Mouse (Mus musculus) spleen, adult 2 months (tissue): ENCODE results near the gene Serp1. TPM values are rescaled to one million over a fixed set of nuclear protein-coding genes. Genes with fewer than 3 reads are reported as not detected.

Experiments
- DNase-seq, 2 experiments: peaks; one replicate each; pipeline versions ENCODE4 v3.0.0 to v3.0.0-alpha.2; 2012 to 2021; ENCODE audit warnings: low spot score in 2 of 2, low read depth in 1 of 2
- H3K27ac ChIP-seq: fragments of 200-500 bp; 2 replicates; pipeline ENCODE4 v1.5.1; 2012; ENCODE audit warnings: low read length, inconsistent platforms; ENCODE audit not compliant: insufficient read depth
- H3K27me3 ChIP-seq: fragments of 200-500 bp; 2 replicates; pipeline ENCODE4 v1.6.1; 2012; ENCODE audit warnings: mild to moderate bottlenecking, moderate library complexity, low read length, inconsistent platforms; ENCODE audit not compliant: control insufficient read depth, insufficient read depth
- H3K36me3 ChIP-seq: fragments of 200-500 bp; 2 replicates; pipeline ENCODE4 v1.6.1; 2012; ENCODE audit warnings: mild to moderate bottlenecking, low read length, inconsistent platforms; ENCODE audit not compliant: control insufficient read depth, insufficient read depth
- H3K4me1 ChIP-seq: fragments of 200-500 bp; 2 replicates; pipeline ENCODE4 v1.6.1; 2011; ENCODE audit warnings: inconsistent platforms; ENCODE audit not compliant: control insufficient read depth, insufficient read depth, insufficient read length
- H3K4me3 ChIP-seq: fragments of 200-500 bp; 2 replicates; pipeline ENCODE4 v1.5.1; 2011; ENCODE audit warnings: mild to moderate bottlenecking, inconsistent platforms; ENCODE audit not compliant: insufficient read depth, insufficient read length; ENCODE audit errors: extremely low read depth
- CTCF ChIP-seq: fragments of 200-500 bp; IDR thresholded peaks from 2 replicates; pipeline ENCODE4 v1.5.1; 2011; ENCODE audit warnings: mild to moderate bottlenecking, inconsistent platforms; ENCODE audit not compliant: insufficient read depth, insufficient read length, insufficient replicate concordance; ENCODE audit errors: extremely low read depth
- POLR2A ChIP-seq: fragments of 200-500 bp; IDR thresholded peaks from 2 replicates; pipeline ENCODE4 v1.6.1; 2011; ENCODE audit warnings: low read depth, low read length, inconsistent platforms
- WGBS: fragments of 180-500 bp; shearing (Covaris S2); methylation state at CpG from one replicate; pipeline ENCODE4 v1.1.7; 2018; 5-methylcytosine and 5-hydroxymethylcytosine counted together
- polyA plus RNA-seq: library from polyadenylated mRNA; depleted of rRNA; stranded (reverse); fragments of >200 nt; gene quantifications from 2 replicates; pipeline ENCODE4 v1.2.3, GENCODE M21; 2012; rRNA removed

Gene Serp1
- 57.9 and 90.7 TPM in 2 replicates for polyA plus RNA-seq

DNA sequence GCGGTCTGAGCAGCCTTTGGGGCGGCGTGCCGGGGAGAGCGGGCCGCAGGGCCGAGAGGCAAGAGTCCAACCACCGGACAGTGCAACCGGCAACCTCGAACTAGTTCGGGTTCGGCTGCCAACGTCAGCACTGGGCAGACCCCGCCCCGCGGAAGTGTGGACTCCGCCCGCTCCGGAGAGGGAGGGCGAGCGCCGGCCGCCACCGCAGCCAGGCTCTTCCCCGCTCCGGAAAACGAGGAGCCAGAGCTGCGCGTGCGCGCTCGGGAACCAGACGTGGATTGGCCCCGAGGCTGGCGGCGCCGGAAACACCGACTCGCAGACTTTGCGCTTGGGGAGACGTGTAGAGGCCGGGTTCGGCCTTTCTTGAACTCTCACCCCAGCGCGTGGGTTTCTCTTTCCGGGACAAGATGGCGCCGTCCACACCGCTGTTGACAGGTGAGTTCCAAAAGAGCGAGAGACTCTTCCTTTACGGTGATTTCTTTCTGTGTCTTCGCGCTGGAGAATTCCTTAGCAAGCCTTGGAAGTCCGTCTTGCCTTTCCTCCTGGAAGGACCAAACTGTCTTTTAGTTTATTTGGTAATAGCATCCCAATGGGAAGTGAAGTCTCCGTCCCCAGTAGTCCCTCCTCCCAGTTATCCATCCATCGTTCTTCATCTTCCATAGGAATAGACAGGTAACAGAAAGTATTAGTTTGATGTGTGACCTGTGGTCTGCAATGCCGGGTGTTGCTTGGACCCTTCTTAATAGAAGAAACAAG lies at the start of gene Serp1, which contains the start of gene Eif2a:
Serp1 (minus strand) TSS at position 241 of the 756 bp plus-strand sequence.
Eif2a (plus strand) TSS at position 170 of the 756 bp plus-strand sequence.
- no peaks in the 10 kb centered on the region for H3K27me3 ChIP-seq
- peaks cover 2% of the 10 kb centered on the region; the same call in 1 of the 2 replicates for H3K4me1 ChIP-seq
- peak within 1 kb of the TSS; percentile 96 for H3K4me3 ChIP-seq
- DNase-seq: peak; percentile 97 to 98
- H3K27ac ChIP-seq: peak within 1 kb of the TSS; percentile 99
- WGBS: under 1% methylated on average over 57 of the region's 57 CpGs
- peaks cover 21% of the 10 kb centered on the region for H3K36me3 ChIP-seq
- TF ChIP-seq CTCF (no peak), POLR2A (peak; percentile 97)

DNA sequence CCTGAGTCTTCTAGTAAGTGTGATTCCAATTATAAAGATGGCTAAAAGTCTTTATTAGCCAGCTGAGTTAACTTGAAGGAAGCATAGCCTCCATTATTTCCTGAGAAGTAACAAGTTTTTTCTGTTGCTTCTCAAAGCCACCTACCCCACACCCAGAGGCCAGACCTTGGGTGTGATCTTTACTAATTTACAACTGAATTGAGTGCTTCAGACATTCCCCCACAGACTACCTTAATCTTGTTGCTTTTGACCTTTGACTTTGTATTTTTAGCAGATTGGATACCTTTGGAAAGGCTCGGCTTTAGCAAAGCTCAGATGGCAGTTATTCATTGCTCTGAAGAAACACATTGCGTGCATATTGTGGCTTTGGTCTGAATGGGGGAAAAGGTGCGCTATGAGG lies 45.1 kb upstream of the Serp1 start:
- H3K4me3 ChIP-seq: no peak overlapping the region
- no peaks in the 10 kb centered on the region for H3K36me3 ChIP-seq
- 93% methylated on average over 3 of the region's 3 CpGs for WGBS
- no peaks in the 10 kb centered on the region for H3K27me3 ChIP-seq
- no peak overlapping the region for H3K27ac ChIP-seq
- H3K4me1 ChIP-seq: no peaks in the 10 kb centered on the region
- DNase-seq: no peak
- TF ChIP-seq POLR2A (no peak), CTCF (no peak)

DNA sequence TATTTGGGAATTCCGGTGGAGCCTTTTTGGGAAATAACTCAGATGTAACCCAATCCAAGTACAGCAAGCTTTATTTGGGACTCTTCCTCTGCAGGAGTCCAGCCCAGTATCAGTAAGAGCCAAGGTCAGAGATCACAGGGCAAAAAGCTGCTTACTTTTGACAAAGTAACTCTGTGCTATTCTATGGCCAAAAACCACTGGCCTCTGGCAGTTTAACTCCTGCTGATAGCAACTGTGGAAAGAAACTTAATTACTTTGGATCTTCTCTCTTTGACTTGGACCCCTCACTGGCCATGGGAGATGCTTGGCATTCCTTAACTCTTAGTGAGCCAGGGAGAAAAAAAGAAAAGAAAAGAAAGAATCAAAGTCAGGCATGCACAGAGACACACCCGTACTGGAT lies 35.7 kb upstream of the Serp1 start:
- WGBS: 88% methylated on average over 2 of the region's 2 CpGs
- DNase-seq: no peak
- H3K36me3 ChIP-seq: 0 out of 2 replicates have a peak, but pooled peaks cover 2% of the 10 kb centered on the region
- H3K27ac ChIP-seq: no peak overlapping the region
- H3K4me1 ChIP-seq: no peaks in the 10 kb centered on the region
- TF ChIP-seq CTCF: no peak
- no peak for TF ChIP-seq POLR2A
- H3K4me3 ChIP-seq: no peak overlapping the region
- H3K27me3 ChIP-seq: no peaks in the 10 kb centered on the region

DNA sequence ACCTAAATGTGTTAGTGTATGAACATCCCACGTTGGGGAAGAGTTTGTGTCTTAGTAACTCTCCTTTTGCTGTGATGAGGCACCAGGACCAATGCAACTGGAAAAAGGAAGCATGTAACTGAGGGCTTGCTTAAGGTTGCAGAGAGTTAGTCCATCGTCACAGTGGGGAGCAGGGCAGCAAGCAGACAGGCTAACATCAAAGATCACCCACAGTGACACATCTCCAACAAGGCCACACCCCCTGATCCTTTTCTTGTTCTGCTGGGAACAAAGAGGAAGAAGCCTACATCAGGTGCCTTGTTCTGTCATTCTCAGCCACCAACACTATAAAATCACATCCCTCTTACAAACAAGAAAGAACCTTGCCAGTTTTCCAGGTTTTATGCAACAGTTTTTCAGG lies 34.2 kb upstream of the Serp1 start:
- no peak for TF ChIP-seq POLR2A
- TF ChIP-seq CTCF: no peak
- H3K36me3 ChIP-seq: peaks cover 6% of the 10 kb centered on the region; the same call in 1 of the 2 replicates
- no peak overlapping the region for H3K27ac ChIP-seq
- no peaks in the 10 kb centered on the region for H3K4me1 ChIP-seq
- DNase-seq: no peak
- WGBS: 72% methylated on average over 2 of the region's 2 CpGs
- H3K4me3 ChIP-seq: no peak overlapping the region
- no peaks in the 10 kb centered on the region for H3K27me3 ChIP-seq

DNA sequence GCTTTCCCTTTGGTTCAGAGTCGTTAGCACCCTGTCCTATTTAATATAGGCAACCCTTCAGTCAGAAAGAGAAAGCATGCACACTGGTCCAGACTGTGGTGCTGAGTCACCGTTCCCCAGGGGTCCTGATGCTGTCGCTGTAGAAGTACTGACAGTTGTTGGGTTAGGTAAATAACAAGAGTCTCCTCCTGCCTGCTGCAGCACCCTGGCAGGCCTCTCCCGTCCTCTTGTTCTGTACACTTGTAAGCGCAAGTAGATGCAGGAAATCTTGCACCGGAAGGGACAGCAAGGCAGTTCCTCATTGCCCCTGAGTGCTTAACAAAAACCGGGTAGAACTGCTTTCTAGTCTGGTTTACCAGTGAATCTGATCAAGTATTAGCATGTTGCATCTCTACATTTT lies 31.0 kb upstream of the Serp1 start:
- 50% methylated on average over 7 of the region's 7 CpGs for WGBS
- peaks cover 3% of the 10 kb centered on the region; the same call in 1 of the 2 replicates for H3K4me1 ChIP-seq
- H3K36me3 ChIP-seq: peaks cover 12% of the 10 kb centered on the region
- peak overlapping the region; percentile 38 for H3K27ac ChIP-seq
- TF ChIP-seq CTCF (no peak), POLR2A (no peak)
- no peak for DNase-seq
- H3K27me3 ChIP-seq: no peaks in the 10 kb centered on the region
- peak overlapping the region; percentile 18; the same call in 1 of the 2 replicates for H3K4me3 ChIP-seq

- H3K27me3 ChIP-seq: no peaks in the 10 kb centered on the region
- no peak for TF ChIP-seq POLR2A
Measured at GRCm38 (mm10) chr3:58552001-58552811, 26.5 kb upstream of the Serp1 start.

More at GRCm38 (mm10) chr3:58552001-58552811, 26.5 kb upstream of the Serp1 start:
- H3K36me3 ChIP-seq: peaks cover 20% of the 10 kb centered on the region
- no peak overlapping the region for H3K4me3 ChIP-seq
- peaks cover 3% of the 10 kb centered on the region; the same call in 1 of the 2 replicates for H3K4me1 ChIP-seq
- peak overlapping the region; percentile 79; the same call in 1 of the 2 replicates for H3K27ac ChIP-seq
- 35% methylated on average over 1 of the region's 1 CpGs for WGBS
- DNase-seq: peak in 1 of 2 experiments; percentile 30
